Mouse (Mus musculus): ENCODE results near the gene Mrpl32. TPM values are rescaled to one million over a fixed set of nuclear protein-coding genes. Genes with fewer than 3 reads are reported as not detected.

The Mrpl32 gene
- polyA plus RNA-seq, 1 experiment from 2014 or later: 103 TPM

Other genes with a start within 250 kb of the Mrpl32 start
- gene Hecw1, start 89.9 kb downstream of the Mrpl32 start, polyA plus RNA-seq (2016; fragmentation: Nextera tagmentation; extraction: Ambion mirVana): 4.5 and 7.7 TPM in 2 replicates
- 235 and 237 TPM in 2 replicates for gene Psma2, start 75 bp upstream of the Mrpl32 start, polyA plus RNA-seq (2016; fragmentation: Nextera tagmentation; extraction: Ambion mirVana)
- gene AW209491, start 17.0 kb upstream of the Mrpl32 start, polyA plus RNA-seq (2016; fragmentation: Nextera tagmentation; extraction: Ambion mirVana): 30.8 and 31.3 TPM in 2 replicates

All from hindbrain, embryonic 10.5 days (tissue).